In genomic region chr2:127371484-127371861, GRCm38 (mm10) we compare ENCODE assay signal across 12 mouse cellular contexts. TPM values are rescaled to one million over a fixed set of nuclear protein-coding genes. Genes with fewer than 3 reads are reported as not detected.
A peak's percentile ranks its signal among the peaks of the same experiment; 100 is the strongest.
DNase-seq lines count a peak whose midpoint lies in the region; ATAC-seq and TF ChIP-seq lines count a peak whose summit lies in the region.
"Had no signal": no experiment of that assay in that cellular context is flagged by ENCODE, and none has a peak within 500 bp of the region (broad histone marks: within the 10 kb centered on the region; RNA-seq: fewer than 3 reads in every experiment).

No protein-coding gene starts in this region.

- no peaks in the 10 kb centered on the region for H3K79me2 ChIP-seq in heart, adult 2 months (replicated peaks; ENCODE audit: control insufficient read depth, insufficient read depth, low read length)
- no peaks in the 10 kb centered on the region for H3K79me2 ChIP-seq in liver, adult 2 months (ENCODE audit: control insufficient read depth, insufficient read depth, low read length)

- no peaks in the 10 kb centered on the region for H3K4me1 ChIP-seq in heart, adult 2 months (ENCODE audit: control insufficient read depth, insufficient read depth, low read length)
- H3K4me1 ChIP-seq in embryonic facial prominence, embryonic 10.5 days, result peaks cover 19% of the 10 kb centered on the region
- H3K4me1 ChIP-seq in liver, adult 2 months (ENCODE audit: control insufficient read depth, insufficient read depth, low read length), result peaks cover 9% of the 10 kb centered on the region

- H3K9me3 ChIP-seq in embryonic facial prominence, embryonic 10.5 days, result no peaks in the 10 kb centered on the region

- peak; percentile 30 to 32 for DNase-seq in heart, adult 2 months
- no peak for DNase-seq in heart, postnatal 36 days
- no peak for DNase-seq in embryonic facial prominence, embryonic 10.5 days (ENCODE audit: low spot score)
- peak; percentile 89 for DNase-seq in kidney, adult 11 months
- DNase-seq in liver, adult 2 months (ENCODE audit: extremely low read depth, low read depth, low spot score), result peak; percentile 81
- DNase-seq in cerebellum, postnatal 14 days, result no peak
- DNase-seq in right cerebral cortex, postnatal 10 days (ENCODE audit: low spot score in 2 of 2), result no peak
- DNase-seq: cerebellum, adult 11 months had no signal

- 73% methylated on average over 1 of the region's 1 CpGs for WGBS in heart, adult 2 months
- 73% methylated on average over 1 of the region's 1 CpGs for WGBS in embryonic facial prominence, embryonic 10.5 days
- 58% methylated on average over 1 of the region's 1 CpGs for WGBS in liver, adult 2 months

- no peak overlapping the region for H3K4me3 ChIP-seq in heart, adult 2 months
- H3K4me3 ChIP-seq in embryonic facial prominence, embryonic 10.5 days, result no peak overlapping the region
- no peak overlapping the region for H3K4me3 ChIP-seq in liver, adult 2 months (ENCODE audit: insufficient read depth, low read depth, low read length)

- no peaks in the 10 kb centered on the region for H3K27me3 ChIP-seq in heart, adult 2 months (ENCODE audit: control insufficient read depth, insufficient read depth, low read length)
- H3K27me3 ChIP-seq in embryonic facial prominence, embryonic 10.5 days (replicated peaks; ENCODE audit: low read depth, poor library complexity, severe bottlenecking), result peaks cover 30% of the 10 kb centered on the region
- no peaks in the 10 kb centered on the region for H3K27me3 ChIP-seq in liver, adult 2 months (ENCODE audit: control insufficient read depth, insufficient read depth, low read length)

- intact Hi-C loops in heart, adult 2 months (cut with DNase I), result no loop called here
- intact Hi-C loops in heart, postnatal 36 days (cut with DNase I), result no loop called here

- TF ChIP-seq POLR2A in heart, adult 2 months (IDR thresholded peaks at IDR 0.05; ENCODE audit: insufficient read depth, low read depth, low read length), result no peak
- no peak for TF ChIP-seq POLR2A in liver, adult 2 months (IDR thresholded peaks at IDR 0.05; ENCODE audit: extremely low read depth, insufficient read depth, low read length)

- no peak for ATAC-seq in cerebellum, adult (ENCODE audit: insufficient number of reproducible peaks, low FRiP score, low TSS enrichment)

- H3K36me3 ChIP-seq in heart, adult 2 months (ENCODE audit: control insufficient read depth, insufficient read depth, low read length), result no peaks in the 10 kb centered on the region
- H3K36me3 ChIP-seq in embryonic facial prominence, embryonic 10.5 days (replicated peaks), result no peaks in the 10 kb centered on the region
- H3K36me3 ChIP-seq in liver, adult 2 months (ENCODE audit: control insufficient read depth, insufficient read depth, low read length), result no peaks in the 10 kb centered on the region

- no peak for TF ChIP-seq EP300 in heart, adult 2 months (IDR thresholded peaks at IDR 0.05; ENCODE audit: insufficient read depth, low read depth, low read length)

- TF ChIP-seq CTCF in heart, adult 2 months (IDR thresholded peaks at IDR 0.05), result no peak
- no peak for TF ChIP-seq CTCF in liver, adult 2 months (IDR thresholded peaks at IDR 0.05; ENCODE audit: low read depth, low read length)

- peak overlapping the region; percentile 17; the same call in 1 of the 2 replicates for H3K27ac ChIP-seq in heart, adult 2 months
- H3K27ac ChIP-seq in embryonic facial prominence, embryonic 10.5 days (replicated peaks), result peak overlapping the region; percentile 57; the same call in 1 of the 2 replicates
- H3K27ac ChIP-seq in liver, adult 2 months (replicated peaks; ENCODE audit: insufficient read depth, low read depth, low read length), result no peak overlapping the region

- no peak overlapping the region for H3K9ac ChIP-seq in heart, adult 2 months (ENCODE audit: low read depth, low read length)
- no peak overlapping the region for H3K9ac ChIP-seq in liver, adult 2 months (ENCODE audit: low read depth, low read length)

RNA-seq across cellular contexts. Expression of gene Adra2b, which starts 8.5 kb away (rescaled TPM):
- total RNA-seq in heart, adult 2 months (2021), result 1 to 10 TPM in 1 of 2 experiments, under 1 TPM in 1; 0.73 to 1.1 TPM
- 1.0 and 1.6 TPM in 2 replicates for polyA plus RNA-seq in heart, adult 2 months (2012; rRNA removed)
- 1 to 10 TPM in 1 of 2 experiments, under 1 TPM in 1; 0.80 to 1.2 TPM for total RNA-seq in heart, postnatal 36 days (2021)
- 1.9 and 2.2 TPM in 2 replicates for polyA plus RNA-seq in embryonic facial prominence, embryonic 10.5 days (2016; fragmentation: Nextera tagmentation; extraction: Ambion mirVana)
- 2.5 and 4.0 TPM in 2 replicates for total RNA-seq in liver, adult 2 months (2014; rRNA removed)
- 5.0 TPM in 2 replicates for polyA plus RNA-seq in liver, adult 2 months (2012; rRNA removed)
- total RNA-seq: megakaryocyte progenitor cell, adult 5-6 weeks had no signal

RNA-seq across cellular contexts. Expression of gene Astl, which starts 33.0 kb away (rescaled TPM):
- not detected for total RNA-seq in heart, adult 2 months (2021)
- polyA plus RNA-seq in heart, adult 2 months (2012; rRNA removed), result not detected in 2 replicates
- not detected for total RNA-seq in heart, postnatal 36 days (2021)
- 0.09 and 0.15 TPM in 2 replicates for polyA plus RNA-seq in embryonic facial prominence, embryonic 10.5 days (2016; fragmentation: Nextera tagmentation; extraction: Ambion mirVana)
- not detected in 2 replicates for total RNA-seq in liver, adult 2 months (2014; rRNA removed)
- polyA plus RNA-seq in liver, adult 2 months (2012; rRNA removed), result not detected in 2 replicates
- total RNA-seq: heart, postnatal 10 days had no signal
- polyA plus RNA-seq: neural tube, embryonic 11.5 days had no signal

RNA-seq across cellular contexts. Expression of gene Dusp2, which starts 35.5 kb away (rescaled TPM):
- under 1 TPM; 0.44 to 0.45 TPM for total RNA-seq in heart, adult 2 months (2021)
- 0.97 and 1.1 TPM in 2 replicates for polyA plus RNA-seq in heart, adult 2 months (2012; rRNA removed)
- total RNA-seq in heart, postnatal 36 days (2021), result under 1 TPM; 0.36 to 0.38 TPM
- polyA plus RNA-seq in embryonic facial prominence, embryonic 10.5 days (2016; fragmentation: Nextera tagmentation; extraction: Ambion mirVana), result 3.3 and 3.6 TPM in 2 replicates
- total RNA-seq in liver, adult 2 months (2014; rRNA removed), result 0.37 and 1.2 TPM in 2 replicates
- polyA plus RNA-seq in liver, adult 2 months (2012; rRNA removed), result 0.45 and 0.83 TPM in 2 replicates

RNA-seq across cellular contexts. Expression of gene Gpat2, which starts 53.5 kb away (rescaled TPM):
- total RNA-seq in heart, adult 2 months (2021), result not detected
- 0.06 and 0.08 TPM in 2 replicates for polyA plus RNA-seq in heart, adult 2 months (2012; rRNA removed)
- total RNA-seq in heart, postnatal 36 days (2021), result not detected
- 0.12 and 0.26 TPM in 2 replicates for polyA plus RNA-seq in embryonic facial prominence, embryonic 10.5 days (2016; fragmentation: Nextera tagmentation; extraction: Ambion mirVana)
- total RNA-seq in liver, adult 2 months (2014; rRNA removed), result 1.2 and 1.3 TPM in 2 replicates
- polyA plus RNA-seq in liver, adult 2 months (2012; rRNA removed), result 2.1 and 2.2 TPM in 2 replicates
- total RNA-seq: heart, postnatal 10 days had no signal
- polyA plus RNA-seq: neural tube, embryonic 11.5 days had no signal

Comparison
In these comparisons a context has a peak if more than half of its experiments do, and no peak if none do; other contexts are left out.
1. DNase-seq: peak in heart, adult 2 months (2 of 2), kidney, adult 11 months (single experiment) and liver, adult 2 months (single experiment); none in heart, postnatal 36 days (0 of 2), embryonic facial prominence, embryonic 10.5 days (single experiment), cerebellum, postnatal 14 days (0 of 2) and right cerebral cortex, postnatal 10 days (0 of 2).